Mouse (Mus musculus): ENCODE data around the gene Pclaf. TPM values are rescaled to one million over a fixed set of nuclear protein-coding genes. Genes with fewer than 3 reads are reported as not detected.

The Pclaf gene
- polyA plus RNA-seq, 1 experiment: 2.4 TPM

GRCm38 (mm10) chr9:65909837-65910236, 19.8 kb downstream of the Pclaf start:
- no peak for DNase-seq (ENCODE audit: low read depth in 1 of 2, low spot score in 2 of 2)
- TF ChIP-seq CTCF (IDR thresholded peaks at IDR 0.05; ENCODE audit: extremely low read depth, insufficient read depth, insufficient read length, insufficient replicate concordance) (no peak), POLR2A (IDR thresholded peaks at IDR 0.05; ENCODE audit: low read depth, low read length) (no peak)
- no peaks in the 10 kb centered on the region for H3K4me1 ChIP-seq (ENCODE audit: control insufficient read depth, insufficient read depth, insufficient read length)
- H3K27ac ChIP-seq (ENCODE audit: insufficient read depth, low read length): peak overlapping the region; percentile 86
- peak overlapping the region; percentile 90; the same call in 1 of the 2 replicates for H3K4me3 ChIP-seq (ENCODE audit: extremely low read depth, insufficient read depth, insufficient read length)
- H3K27me3 ChIP-seq (ENCODE audit: control insufficient read depth, insufficient read depth, low read length): no peaks in the 10 kb centered on the region
- WGBS: 2% methylated on average over 4 of the region's 4 CpGs
- H3K36me3 ChIP-seq (ENCODE audit: control insufficient read depth, insufficient read depth, low read length): no peaks in the 10 kb centered on the region

GRCm38 (mm10) chr9:65913976-65914375, 23.9 kb downstream of the Pclaf start:
- no peak overlapping the region for H3K4me3 ChIP-seq (ENCODE audit: extremely low read depth, insufficient read depth, insufficient read length)
- TF ChIP-seq POLR2A (IDR thresholded peaks at IDR 0.05; ENCODE audit: low read depth, low read length): no peak
- H3K27me3 ChIP-seq (ENCODE audit: control insufficient read depth, insufficient read depth, low read length): no peaks in the 10 kb centered on the region
- no peaks in the 10 kb centered on the region for H3K4me1 ChIP-seq (ENCODE audit: control insufficient read depth, insufficient read depth, insufficient read length)
- 82% methylated on average over 2 of the region's 2 CpGs for whole genome bisulfite sequencing
- H3K36me3 ChIP-seq (ENCODE audit: control insufficient read depth, insufficient read depth, low read length): no peaks in the 10 kb centered on the region
- no peak for DNase-seq (ENCODE audit: low read depth in 1 of 2, low spot score in 2 of 2)
- H3K27ac ChIP-seq (ENCODE audit: insufficient read depth, low read length): no peak overlapping the region

GRCm38 (mm10) chr9:65917015-65917414, 27.0 kb downstream of the Pclaf start:
- WGBS: 85% methylated on average over 1 of the region's 1 CpGs
- DNase-seq (ENCODE audit: low read depth in 1 of 2, low spot score in 2 of 2): no peak
- Histone ChIP-seq H3K27me3 (ENCODE audit: control insufficient read depth, insufficient read depth, low read length) (no peaks in the 10 kb centered on the region), H3K27ac (ENCODE audit: insufficient read depth, low read length) (no peak overlapping the region), H3K36me3 (ENCODE audit: control insufficient read depth, insufficient read depth, low read length) (no peaks in the 10 kb centered on the region), H3K4me3 (ENCODE audit: extremely low read depth, insufficient read depth, insufficient read length) (no peak overlapping the region), H3K4me1 (ENCODE audit: control insufficient read depth, insufficient read depth, insufficient read length) (no peaks in the 10 kb centered on the region)
- TF ChIP-seq POLR2A (IDR thresholded peaks at IDR 0.05; ENCODE audit: low read depth, low read length): no peak
- TF ChIP-seq CTCF (IDR thresholded peaks at IDR 0.05; ENCODE audit: extremely low read depth, insufficient read depth, insufficient read length, insufficient replicate concordance): no peak

GRCm38 (mm10) chr9:65928456-65928855, 38.4 kb downstream of the Pclaf start:
- H3K4me3 ChIP-seq (ENCODE audit: extremely low read depth, insufficient read depth, insufficient read length): no peak overlapping the region
- no peak for DNase-seq (ENCODE audit: low read depth in 1 of 2, low spot score in 2 of 2)
- H3K27ac ChIP-seq (ENCODE audit: insufficient read depth, low read length): no peak overlapping the region
- H3K36me3 ChIP-seq (ENCODE audit: control insufficient read depth, insufficient read depth, low read length): no peaks in the 10 kb centered on the region
- no peaks in the 10 kb centered on the region for H3K4me1 ChIP-seq (ENCODE audit: control insufficient read depth, insufficient read depth, insufficient read length)
- no peak for TF ChIP-seq POLR2A (IDR thresholded peaks at IDR 0.05; ENCODE audit: low read depth, low read length)
- TF ChIP-seq CTCF (IDR thresholded peaks at IDR 0.05; ENCODE audit: extremely low read depth, insufficient read depth, insufficient read length, insufficient replicate concordance): no peak
- no peaks in the 10 kb centered on the region for H3K27me3 ChIP-seq (ENCODE audit: control insufficient read depth, insufficient read depth, low read length)

GRCm38 (mm10) chr9:65929826-65930225, 39.8 kb downstream of the Pclaf start:
- Histone ChIP-seq H3K4me3 (ENCODE audit: extremely low read depth, insufficient read depth, insufficient read length) (no peak overlapping the region), H3K27me3 (ENCODE audit: control insufficient read depth, insufficient read depth, low read length) (no peaks in the 10 kb centered on the region), H3K36me3 (ENCODE audit: control insufficient read depth, insufficient read depth, low read length) (no peaks in the 10 kb centered on the region), H3K27ac (ENCODE audit: insufficient read depth, low read length) (no peak overlapping the region), H3K4me1 (ENCODE audit: control insufficient read depth, insufficient read depth, insufficient read length) (no peaks in the 10 kb centered on the region)
- DNase-seq (ENCODE audit: low read depth in 1 of 2, low spot score in 2 of 2): no peak
- TF ChIP-seq CTCF (IDR thresholded peaks at IDR 0.05; ENCODE audit: extremely low read depth, insufficient read depth, insufficient read length, insufficient replicate concordance) (no peak), POLR2A (IDR thresholded peaks at IDR 0.05; ENCODE audit: low read depth, low read length) (no peak)

- no peak for DNase-seq (ENCODE audit: low read depth in 1 of 2, low spot score in 2 of 2)
- Histone ChIP-seq H3K27ac (ENCODE audit: insufficient read depth, low read length) (no peak overlapping the region), H3K36me3 (ENCODE audit: control insufficient read depth, insufficient read depth, low read length) (no peaks in the 10 kb centered on the region), H3K4me1 (ENCODE audit: control insufficient read depth, insufficient read depth, insufficient read length) (no peaks in the 10 kb centered on the region), H3K27me3 (ENCODE audit: control insufficient read depth, insufficient read depth, low read length) (no peaks in the 10 kb centered on the region), H3K4me3 (ENCODE audit: extremely low read depth, insufficient read depth, insufficient read length) (no peak overlapping the region)
- 87% methylated on average over 2 of the region's 2 CpGs for WGBS
- TF ChIP-seq CTCF (IDR thresholded peaks at IDR 0.05; ENCODE audit: extremely low read depth, insufficient read depth, insufficient read length, insufficient replicate concordance) (no peak), POLR2A (IDR thresholded peaks at IDR 0.05; ENCODE audit: low read depth, low read length) (no peak)
Observed at GRCm38 (mm10) chr9:65937566-65937965, 47.5 kb downstream of the Pclaf start.

- Histone ChIP-seq H3K27ac (ENCODE audit: insufficient read depth, low read length) (no peak overlapping the region), H3K27me3 (ENCODE audit: control insufficient read depth, insufficient read depth, low read length) (no peaks in the 10 kb centered on the region), H3K4me3 (ENCODE audit: extremely low read depth, insufficient read depth, insufficient read length) (no peak overlapping the region), H3K4me1 (ENCODE audit: control insufficient read depth, insufficient read depth, insufficient read length) (no peaks in the 10 kb centered on the region), H3K36me3 (ENCODE audit: control insufficient read depth, insufficient read depth, low read length) (no peaks in the 10 kb centered on the region; the same call in 1 of the 2 replicates)
- 97% methylated on average over 3 of the region's 3 CpGs for WGBS
- no peak for DNase-seq (ENCODE audit: low read depth in 1 of 2, low spot score in 2 of 2)
- no peak for TF ChIP-seq POLR2A (IDR thresholded peaks at IDR 0.05; ENCODE audit: low read depth, low read length)
- no peak for TF ChIP-seq CTCF (IDR thresholded peaks at IDR 0.05; ENCODE audit: extremely low read depth, insufficient read depth, insufficient read length, insufficient replicate concordance)
Observed at GRCm38 (mm10) chr9:65951082-65951587, 61.1 kb downstream of the Pclaf start.

Other genes starting within 250 kb of the Pclaf start
- 48.0 and 54.2 TPM in 2 replicates for gene Oaz2, start 222.2 kb upstream of the Pclaf start, polyA plus RNA-seq (2012; rRNA removed)
- 3.5 and 3.8 TPM in 2 replicates for gene Zfp609, start 62.7 kb upstream of the Pclaf start, polyA plus RNA-seq (2012; rRNA removed)
- gene Trip4, start 18.6 kb downstream of the Pclaf start, polyA plus RNA-seq (2012; rRNA removed): 3.0 and 4.2 TPM in 2 replicates
- 4.8 TPM in 2 replicates for gene Csnk1g1, start 18.7 kb downstream of the Pclaf start, polyA plus RNA-seq (2012; rRNA removed)
- gene Ppib, start 170.0 kb downstream of the Pclaf start, polyA plus RNA-seq (2012; rRNA removed): 99.8 and 117 TPM in 2 replicates
- gene Snx22, start 179.5 kb downstream of the Pclaf start, polyA plus RNA-seq (2012; rRNA removed): 14.3 and 18.7 TPM in 2 replicates
- 33.2 and 33.6 TPM in 2 replicates for gene Snx1, start 236.3 kb downstream of the Pclaf start, polyA plus RNA-seq (2012; rRNA removed)
- 6.9 and 7.4 TPM in 2 replicates for gene Ciao2a, start 236.4 kb downstream of the Pclaf start, polyA plus RNA-seq (2012; rRNA removed)